Mouse (Mus musculus) ES-E14 (cell line): ENCODE data around the gene Zfp568. TPM values are rescaled to one million over a fixed set of nuclear protein-coding genes. Genes with fewer than 3 reads are reported as not detected.

ENCODE experiments used
- DNase-seq: peaks from one replicate; pipeline ENCODE4 v3.0.0-alpha.2; 2013; ENCODE audit warnings: low read depth, low spot score
- H3K27ac ChIP-seq: 2 replicates; pipeline ENCODE4 v1.5.1; 2012; ENCODE audit warnings: low read depth, mild to moderate bottlenecking, low read length, moderate library complexity, mixed read lengths; ENCODE audit not compliant: poor library complexity, insufficient read depth, severe bottlenecking
- H3K36me3 ChIP-seq: 2 replicates; pipeline ENCODE4 v1.6.1; 2012; ENCODE audit warnings: mild to moderate bottlenecking, low read length, moderate library complexity, mixed read lengths; ENCODE audit not compliant: control insufficient read depth, poor library complexity, insufficient read depth, severe bottlenecking
- H3K4me1 ChIP-seq, 2 experiments: fragments of 150-350 bp in 1 of 2; sonication (generic) in 1 of 2; 2 replicates each; pipeline ENCODE4 v1.6.1; 2012; ENCODE audit warnings: low read length in 2 of 2, mild to moderate bottlenecking in 1 of 2, mixed read lengths in 1 of 2; ENCODE audit not compliant: control insufficient read depth in 2 of 2, insufficient read depth in 2 of 2, poor library complexity in 1 of 2
- H3K4me3 ChIP-seq, 2 experiments: fragments of 150-350 bp in 1 of 2; sonication (generic) in 1 of 2; 2 replicates each; pipeline ENCODE4 v1.5.1; 2012; ENCODE audit warnings: low read length in 2 of 2, low read depth in 1 of 2, mild to moderate bottlenecking in 1 of 2, mixed read lengths in 1 of 2; ENCODE audit not compliant: insufficient read depth in 1 of 2, poor library complexity in 1 of 2, severe bottlenecking in 1 of 2
- H3K9ac ChIP-seq: 2 replicates; pipeline ENCODE4 v1.6.1; 2012; ENCODE audit warnings: low read depth, mild to moderate bottlenecking, low read length, mixed read lengths; ENCODE audit not compliant: poor library complexity, insufficient read depth, severe bottlenecking
- H3K9me3 ChIP-seq: fragments of 150-350 bp; sonication (generic); 2 replicates; pipeline ENCODE4 v1.6.1; 2012; ENCODE audit warnings: low read depth, mild to moderate bottlenecking, low read length; ENCODE audit not compliant: control insufficient read depth, insufficient read depth
- CHD2 ChIP-seq: IDR thresholded peaks from 2 replicates; pipeline ENCODE4 v1.6.1; 2014; ENCODE audit warnings: mild to moderate bottlenecking, low read depth, low read length, inconsistent platforms
- HCFC1 ChIP-seq: IDR thresholded peaks from 2 replicates; pipeline ENCODE4 v1.6.1; 2012; ENCODE audit warnings: low read length, inconsistent platforms, borderline replicate concordance; ENCODE audit not compliant: insufficient read depth
- MAFK ChIP-seq: IDR thresholded peaks from 2 replicates; pipeline ENCODE4 v1.6.1; 2014; ENCODE audit warnings: mild to moderate bottlenecking, low read depth, low read length, inconsistent platforms; ENCODE audit not compliant: insufficient read depth
- ZC3H11A ChIP-seq: IDR thresholded peaks from 2 replicates; pipeline ENCODE4 v1.6.1; 2012; ENCODE audit warnings: low read depth, mild to moderate bottlenecking, inconsistent platforms, low read length, borderline replicate concordance
- ZNF384 ChIP-seq: IDR thresholded peaks from 2 replicates; pipeline ENCODE4 v1.6.1; 2012; ENCODE audit warnings: low read depth, low read length, inconsistent platforms
- in situ Hi-C, 2 experiments: fragments of 600-800 bp; cut with MboI; formaldehyde crosslinking; loops; one replicate each; pipeline ENCODE4 v1.15.1; 2025; ENCODE audit warnings: low sequenced_read_pairs in 2 of 2, inconsistent platforms in 1 of 2; ENCODE audit not compliant: unreplicated experiment in 2 of 2
- total RNA-seq: library from RNA; depleted of rRNA; stranded (reverse); fragments of 300-350 nt; gene quantifications from 2 replicates; pipeline ENCODE4 v1.2.3, GENCODE M21; 2012; rRNA removed

Zfp568 gene
- total RNA-seq, 1 experiment, result 126 TPM

- TF ChIP-seq CHD2 (no peak), ZC3H11A (no peak), HCFC1 (no peak), MAFK (no peak), ZNF384 (no peak)
- in situ Hi-C loops, result loop anchor here in 1 of 2 experiments (10.0 kb wide), 1 partner anchor 58 kb away; no protein-coding TSS in a partner anchor
- H3K36me3 ChIP-seq, result peaks cover 2% of the 10 kb centered on the region; the same call in 1 of the 2 replicates
- peak within 1 kb of the TSS; percentile 22 for H3K27ac ChIP-seq
- H3K4me3 ChIP-seq, result peak within 1 kb of the TSS; percentile 79 to 80
- no peaks in the 10 kb centered on the region for H3K9me3 ChIP-seq
- peak; percentile 72 for DNase-seq
- peak within 1 kb of the TSS; percentile 72 for H3K9ac ChIP-seq
- no peaks in the 10 kb centered on the region for H3K4me1 ChIP-seq
Measured at GRCm38 (mm10) chr7:30072146-30073028, 88.6 kb downstream of the Zfp568 start, which contains the start of gene Zfp82. TSS of gene Zfp82 (minus strand) at chr7:30072900.

Other genes starting within 250 kb of the Zfp568 start
- gene Zfp84, start 215.4 kb upstream of the Zfp568 start, total RNA-seq, result 6.2 and 6.7 TPM in 2 replicates
- gene Zfp30, start 200.0 kb upstream of the Zfp568 start, total RNA-seq, result 1.3 and 1.6 TPM in 2 replicates
- gene Zfp790, start 167.8 kb upstream of the Zfp568 start, total RNA-seq, result 4.5 and 5.3 TPM in 2 replicates
- gene Zfp940, start 130.3 kb upstream of the Zfp568 start, total RNA-seq, result 6.9 and 12.3 TPM in 2 replicates
- 5.6 and 6.9 TPM in 2 replicates for gene Zfp420, start 124.0 kb upstream of the Zfp568 start, total RNA-seq
- 5.1 and 6.1 TPM in 2 replicates for gene Zfp27, start 77.4 kb upstream of the Zfp568 start, total RNA-seq
- gene Zfp383, start 75.7 kb upstream of the Zfp568 start, total RNA-seq, result 5.1 and 5.4 TPM in 2 replicates
- 11.7 and 24.1 TPM in 2 replicates for gene Zfp74, start 29.9 kb upstream of the Zfp568 start, total RNA-seq
- gene Zfp14, start 67.4 kb downstream of the Zfp568 start, total RNA-seq, result 2.1 and 3.3 TPM in 2 replicates
- 5.8 and 7.3 TPM in 2 replicates for gene Zfp82, start 88.9 kb downstream of the Zfp568 start, total RNA-seq
- gene Gm26920, start 106.5 kb downstream of the Zfp568 start, total RNA-seq, result 0.26 and 0.71 TPM in 2 replicates
- 13.1 and 16.3 TPM in 2 replicates for gene Zfp566, start 106.6 kb downstream of the Zfp568 start, total RNA-seq
- gene Zfp260, start 110.8 kb downstream of the Zfp568 start, total RNA-seq, result 33.5 and 40.4 TPM in 2 replicates
- gene Zfp382, start 138.0 kb downstream of the Zfp568 start, total RNA-seq, result 5.3 and 5.7 TPM in 2 replicates
- 35.0 and 37.9 TPM in 2 replicates for gene Zfp146, start 185.8 kb downstream of the Zfp568 start, total RNA-seq
- 54.8 and 57.8 TPM in 2 replicates for gene Cox7a1, start 200.2 kb downstream of the Zfp568 start, total RNA-seq
- gene Capns1, start 214.9 kb downstream of the Zfp568 start, total RNA-seq, result 160 and 164 TPM in 2 replicates
- gene Polr2i, start 248.0 kb downstream of the Zfp568 start, total RNA-seq, result 209 and 309 TPM in 2 replicates
- gene Tbcb, start 248.3 kb downstream of the Zfp568 start, total RNA-seq, result 158 and 173 TPM in 2 replicates